Mouse (Mus musculus) erythroblast, adult 5-6 weeks (primary cell): Measurements from ENCODE around the gene Rab13. TPM values are rescaled to one million over a fixed set of nuclear protein-coding genes. Genes with fewer than 3 reads are reported as not detected.

Experiments
- total RNA-seq, 2 experiments: library from RNA; stranded (forward) in 1 of 2; stranded (reverse) in 1 of 2; fragments of 150-400 nt in 1 of 2; fragments of 200-764, 138-1000 nt in 1 of 2; gene quantifications; 2 replicates each; pipeline versions ENCODE4 v1.2.3 to v1.2.4; 2015 to 2017; ENCODE audit warnings: low replicate concordance in 2 of 2

Gene Rab13
- total RNA-seq, 2 experiments from 2014 or later = 0.77 TPM; not detected in 1

Other genes with a start within 250 kb of the Rab13 start
- gene Hax1, start 214.9 kb upstream of the Rab13 start, total RNA-seq (2015; ENCODE audit: low replicate concordance) = 118 and 129 TPM in 2 replicates
- gene Hax1, start 214.9 kb upstream of the Rab13 start, total RNA-seq (2017; ENCODE audit: low replicate concordance) = 48.2 and 60.8 TPM in 2 replicates
- 10.4 and 15.0 TPM in 2 replicates for gene 4933434E20Rik, start 162.1 kb upstream of the Rab13 start, total RNA-seq (2015; ENCODE audit: low replicate concordance)
- 16.3 and 17.6 TPM in 2 replicates for gene 4933434E20Rik, start 162.1 kb upstream of the Rab13 start, total RNA-seq (2017; ENCODE audit: low replicate concordance)
- 124 and 134 TPM in 2 replicates for gene Ubap2l, start 161.1 kb upstream of the Rab13 start, total RNA-seq (2015; ENCODE audit: low replicate concordance)
- gene Ubap2l, start 161.1 kb upstream of the Rab13 start, total RNA-seq (2017; ENCODE audit: low replicate concordance) = 106 and 129 TPM in 2 replicates
- 132 and 146 TPM in 2 replicates for gene Tpm3, start 141.0 kb upstream of the Rab13 start, total RNA-seq (2015; ENCODE audit: low replicate concordance)
- gene Tpm3, start 141.0 kb upstream of the Rab13 start, total RNA-seq (2017; ENCODE audit: low replicate concordance) = 200 and 233 TPM in 2 replicates
- 0.58 TPM in 1 of 2 replicates, not detected in the other for gene Nup210l, start 109.6 kb upstream of the Rab13 start, total RNA-seq (2015; ENCODE audit: low replicate concordance)
- 0.09 and 0.14 TPM in 2 replicates for gene Nup210l, start 109.6 kb upstream of the Rab13 start, total RNA-seq (2017; ENCODE audit: low replicate concordance)
- 686 and 1,022 TPM in 2 replicates for gene Rps27, start within 50 bp of the Rab13 start, total RNA-seq (2015; ENCODE audit: low replicate concordance)
- gene Rps27, start within 50 bp of the Rab13 start, total RNA-seq (2017; ENCODE audit: low replicate concordance) = 662 and 738 TPM in 2 replicates
- gene Jtb, start 17.9 kb downstream of the Rab13 start, total RNA-seq (2015; ENCODE audit: low replicate concordance) = 23.8 and 26.5 TPM in 2 replicates
- 7.3 and 8.9 TPM in 2 replicates for gene Jtb, start 17.9 kb downstream of the Rab13 start, total RNA-seq (2017; ENCODE audit: low replicate concordance)
- gene Creb3l4, start 29.8 kb downstream of the Rab13 start, total RNA-seq (2015; ENCODE audit: low replicate concordance) = not detected in 2 replicates
- not detected in 2 replicates for gene Creb3l4, start 29.8 kb downstream of the Rab13 start, total RNA-seq (2017; ENCODE audit: low replicate concordance)
- gene Slc39a1, start 34.5 kb downstream of the Rab13 start, total RNA-seq (2015; ENCODE audit: low replicate concordance) = 2.5 and 10.6 TPM in 2 replicates
- gene Slc39a1, start 34.5 kb downstream of the Rab13 start, total RNA-seq (2017; ENCODE audit: low replicate concordance) = 8.7 and 9.5 TPM in 2 replicates
- 14.2 and 17.5 TPM in 2 replicates for gene Crtc2, start 40.5 kb downstream of the Rab13 start, total RNA-seq (2015; ENCODE audit: low replicate concordance)
- 2.4 and 4.4 TPM in 2 replicates for gene Crtc2, start 40.5 kb downstream of the Rab13 start, total RNA-seq (2017; ENCODE audit: low replicate concordance)
- gene Dennd4b, start 51.5 kb downstream of the Rab13 start, total RNA-seq (2015; ENCODE audit: low replicate concordance) = 2.9 and 18.4 TPM in 2 replicates
- 4.5 and 6.1 TPM in 2 replicates for gene Dennd4b, start 51.5 kb downstream of the Rab13 start, total RNA-seq (2017; ENCODE audit: low replicate concordance)
- 51.0 and 65.5 TPM in 2 replicates for gene Gatad2b, start 79.5 kb downstream of the Rab13 start, total RNA-seq (2015; ENCODE audit: low replicate concordance)
- gene Gatad2b, start 79.5 kb downstream of the Rab13 start, total RNA-seq (2017; ENCODE audit: low replicate concordance) = 41.8 and 47.2 TPM in 2 replicates
- not detected in 2 replicates for gene Slc27a3, start 176.2 kb downstream of the Rab13 start, total RNA-seq (2015; ENCODE audit: low replicate concordance)
- gene Slc27a3, start 176.2 kb downstream of the Rab13 start, total RNA-seq (2017; ENCODE audit: low replicate concordance) = 0.68 TPM in 1 of 2 replicates, not detected in the other
- 6.0 and 6.9 TPM in 2 replicates for gene Ints3, start 219.9 kb downstream of the Rab13 start, total RNA-seq (2015; ENCODE audit: low replicate concordance)
- 5.1 and 10.5 TPM in 2 replicates for gene Ints3, start 219.9 kb downstream of the Rab13 start, total RNA-seq (2017; ENCODE audit: low replicate concordance)